Mouse (Mus musculus) E14TG2a.4 (cell line): Measurements from ENCODE around the gene Rabep1.
"Not testable (repeated sequence)": the region's sequence is repeated elsewhere in the genome, so short reads cannot be mapped to it uniquely, and the experiment has no call there.

ENCODE experiments used
- H3K27me3 ChIP-seq: 2 replicates; pipeline ENCODE4 v1.6.1; 2014; ENCODE audit warnings: low read length, control low read depth; ENCODE audit not compliant: insufficient read depth
- H3K36me3 ChIP-seq: 2 replicates; pipeline ENCODE4 v1.6.1; 2014; ENCODE audit warnings: low read length, control low read depth; ENCODE audit not compliant: insufficient read depth
- H3K4me1 ChIP-seq: replicated peaks from 2 replicates; pipeline ENCODE4 v1.6.1; 2014; ENCODE audit warnings: low read depth, low read length, control low read depth
- H3K4me3 ChIP-seq: replicated peaks from 2 replicates; pipeline ENCODE4 v1.5.1; 2014; ENCODE audit warnings: mild to moderate bottlenecking, low read length
- H3K9me3 ChIP-seq: 2 replicates; pipeline ENCODE4 v1.6.1; 2014; ENCODE audit warnings: low read length, control low read depth
- CTCF ChIP-seq: conservative IDR thresholded peaks from 2 replicates; pipeline ENCODE4 v1.5.1; 2014; ENCODE audit warnings: low read length
- NANOG ChIP-seq: IDR thresholded peaks from 2 replicates; pipeline ENCODE4 v1.6.1; 2014; ENCODE audit warnings: borderline replicate concordance, low read length, mixed read lengths
- POU5F1 ChIP-seq: IDR thresholded peaks from 2 replicates; pipeline ENCODE4 v1.6.1; 2014; ENCODE audit warnings: low read length, borderline replicate concordance

Gene Rabep1

DNA sequence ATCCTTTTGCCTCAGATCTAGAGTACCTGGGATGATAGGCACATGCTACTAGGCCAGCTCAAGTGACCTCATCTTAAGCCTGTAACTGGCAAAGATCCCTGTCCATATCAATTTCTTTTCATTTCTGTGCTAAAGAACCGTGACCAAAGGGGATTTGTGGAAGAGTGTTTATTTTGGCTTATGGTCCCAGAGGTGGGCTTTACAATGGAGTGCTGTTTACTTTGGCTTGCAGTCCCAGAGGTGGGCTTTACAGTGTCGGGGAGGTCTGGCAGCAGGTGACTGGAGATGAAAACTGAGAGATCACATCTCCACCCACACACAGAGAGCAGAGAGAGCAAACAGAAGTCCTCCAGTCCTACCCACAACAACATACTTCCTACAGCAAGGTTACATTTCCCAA is 6.0 kb upstream of the Rabep1 start:
- peaks cover 14% of the 10 kb centered on the region for H3K9me3 ChIP-seq
- no peaks in the 10 kb centered on the region for H3K36me3 ChIP-seq
- H3K4me3 ChIP-seq: no peak overlapping the region
- no peaks in the 10 kb centered on the region for H3K27me3 ChIP-seq
- H3K4me1 ChIP-seq: peaks cover 8% of the 10 kb centered on the region
- TF ChIP-seq NANOG (no peak), CTCF (no peak), POU5F1 (no peak)

DNA sequence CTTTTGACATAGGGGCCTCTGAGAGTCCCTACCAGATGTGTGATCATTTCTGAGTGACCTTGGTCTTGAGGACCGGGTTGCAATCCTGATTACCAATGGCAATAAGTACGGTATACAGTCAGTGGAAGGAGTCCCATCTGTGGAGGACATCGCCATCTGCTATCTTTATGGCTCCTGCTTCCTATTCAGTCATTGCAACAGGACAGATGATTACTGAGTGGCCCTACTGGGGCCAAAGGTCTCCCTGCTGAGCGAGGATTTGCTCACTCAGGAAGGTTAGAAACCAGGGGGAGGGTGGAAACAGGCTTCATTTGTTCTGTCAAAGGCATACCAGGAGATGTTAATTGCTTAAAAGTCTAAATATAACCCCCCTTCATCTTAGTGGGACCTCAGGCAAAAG is 1.6 kb upstream of the Rabep1 start:
- TF ChIP-seq POU5F1 (no peak), CTCF (no peak), NANOG (no peak)
- H3K27me3 ChIP-seq: no peaks in the 10 kb centered on the region
- no peaks in the 10 kb centered on the region for H3K36me3 ChIP-seq
- no peak overlapping the region for H3K4me3 ChIP-seq
- H3K4me1 ChIP-seq: peaks cover 17% of the 10 kb centered on the region
- H3K9me3 ChIP-seq: no peaks in the 10 kb centered on the region

DNA sequence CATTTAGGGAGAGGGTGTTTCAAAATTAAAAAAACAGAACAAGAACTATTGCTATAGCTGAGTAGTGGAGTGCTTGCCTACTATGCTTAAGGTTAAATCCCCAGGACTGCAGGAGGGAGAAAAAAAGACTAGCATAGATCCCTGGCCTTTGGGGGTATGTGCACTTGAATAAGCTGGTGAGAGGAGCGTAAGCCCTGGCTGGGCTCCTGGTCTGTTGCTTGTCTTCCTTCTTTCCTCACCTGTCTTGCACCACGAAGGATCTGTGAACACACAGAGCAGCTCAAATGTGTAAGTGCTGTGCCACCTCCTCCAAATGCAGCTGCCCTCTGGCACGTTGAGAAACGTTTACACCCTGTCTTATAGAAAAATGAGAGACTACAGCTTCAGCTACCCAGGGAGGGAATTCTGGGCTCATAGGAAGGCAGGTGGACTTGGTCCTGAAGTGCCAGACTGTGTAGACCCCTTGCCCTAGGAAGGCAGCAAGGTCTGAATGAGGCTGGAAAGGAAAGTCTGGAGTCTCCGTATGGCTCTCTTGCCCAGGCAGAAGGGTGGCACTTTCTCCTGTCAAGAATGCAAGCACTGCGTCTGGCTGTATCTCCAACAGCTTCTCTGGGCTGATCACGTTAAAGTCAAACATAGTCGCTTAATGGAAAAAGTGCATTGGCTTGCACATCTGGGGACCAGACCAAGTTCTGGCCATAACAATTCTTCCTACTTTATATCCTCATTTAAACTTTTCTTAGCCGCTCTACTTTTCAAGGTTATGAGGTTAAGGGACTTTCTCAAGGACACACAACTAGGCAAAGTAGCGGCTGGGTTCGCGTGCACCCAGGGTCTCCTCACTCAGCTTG is 652 bp upstream of the Rabep1 start:
- H3K4me3 ChIP-seq: peak overlapping the region; percentile 96

DNA sequence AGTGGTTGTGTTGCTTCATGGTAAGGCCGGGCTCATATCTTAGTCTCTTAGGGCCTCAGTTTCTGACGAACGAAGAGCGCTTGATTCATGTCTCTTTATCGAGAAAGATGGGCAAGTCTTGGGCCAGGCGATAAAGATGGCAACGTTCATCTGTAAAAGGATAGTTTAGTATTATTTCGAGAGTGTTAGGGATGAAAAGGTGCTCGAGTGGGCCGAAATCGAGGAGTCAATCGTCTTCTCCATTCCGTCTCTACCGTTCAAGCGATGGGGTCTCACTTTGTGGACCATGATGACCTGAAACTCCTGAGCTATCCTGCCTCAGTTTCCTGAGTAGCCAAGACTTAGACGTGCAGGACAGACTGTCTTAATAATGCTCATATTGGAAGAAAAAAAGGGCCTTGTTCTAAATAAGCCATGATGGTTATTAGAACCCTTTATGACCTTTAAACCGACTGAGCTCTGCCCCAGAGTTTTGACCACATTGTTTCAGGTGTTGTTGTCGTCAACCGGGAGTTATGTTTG is 940 bp downstream of the Rabep1 start:
- no peaks in the 10 kb centered on the region for H3K36me3 ChIP-seq
- H3K9me3 ChIP-seq: no peaks in the 10 kb centered on the region
- H3K4me3 ChIP-seq: peak overlapping the region; percentile 96
- H3K4me1 ChIP-seq: peaks cover 20% of the 10 kb centered on the region
- H3K27me3 ChIP-seq: no peaks in the 10 kb centered on the region
- no peak for TF ChIP-seq POU5F1
- TF ChIP-seq CTCF: no peak
- no peak for TF ChIP-seq NANOG

More for the DNA sequence above, 652 bp upstream of the Rabep1 start:
- no peaks in the 10 kb centered on the region for H3K36me3 ChIP-seq
- H3K9me3 ChIP-seq: no peaks in the 10 kb centered on the region
- H3K27me3 ChIP-seq: no peaks in the 10 kb centered on the region
- H3K4me1 ChIP-seq: peaks cover 17% of the 10 kb centered on the region
- TF ChIP-seq NANOG (no peak), POU5F1 (no peak), CTCF (no peak)

DNA sequence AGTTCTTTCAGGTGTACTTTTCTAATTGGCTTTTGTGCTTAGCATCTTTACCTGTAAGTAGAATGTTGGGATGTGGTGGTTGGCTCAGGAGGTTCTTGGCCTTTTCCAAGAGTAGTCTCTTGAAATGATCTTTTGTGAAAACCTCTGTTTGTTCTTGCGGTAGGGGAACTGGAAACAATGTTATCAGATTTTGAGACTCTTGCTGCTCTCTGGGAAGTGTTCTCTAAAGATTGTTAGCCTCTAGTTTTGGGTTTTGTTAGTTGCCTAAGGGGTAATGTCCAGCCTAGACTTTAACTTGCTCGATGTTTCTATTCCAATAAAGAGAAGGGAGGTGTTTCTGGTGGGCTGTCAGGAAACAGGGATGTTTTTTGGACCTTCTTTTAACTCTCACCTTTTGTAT is 1.5 kb downstream of the Rabep1 start:
- TF ChIP-seq NANOG: no peak
- TF ChIP-seq POU5F1: no peak
- TF ChIP-seq CTCF: no peak
- H3K9me3 ChIP-seq: no peaks in the 10 kb centered on the region
- no peaks in the 10 kb centered on the region for H3K36me3 ChIP-seq
- H3K4me3 ChIP-seq: peak overlapping the region; percentile 96
- H3K27me3 ChIP-seq: no peaks in the 10 kb centered on the region
- H3K4me1 ChIP-seq: peaks cover 20% of the 10 kb centered on the region

DNA sequence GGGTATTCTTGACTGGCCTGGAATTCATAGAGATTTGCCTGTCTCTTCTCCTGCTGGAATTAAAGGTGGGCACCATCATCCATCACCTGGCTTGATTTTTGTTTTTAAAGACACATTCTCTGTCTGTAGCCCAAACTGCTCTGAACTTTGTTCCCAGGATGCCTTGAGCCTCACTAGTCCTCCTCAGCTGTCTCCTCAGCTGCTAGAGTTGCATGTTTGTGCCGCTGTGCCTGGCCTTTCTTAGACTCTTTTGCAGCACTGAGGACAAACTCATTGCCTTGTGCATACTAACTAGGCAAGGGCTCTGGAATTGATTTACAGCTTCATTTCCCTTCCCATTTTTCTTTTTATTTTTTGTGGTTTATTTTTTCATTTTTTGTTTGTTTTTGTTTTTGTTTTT is 15.8 kb downstream of the Rabep1 start:
- H3K36me3 ChIP-seq: no peaks in the 10 kb centered on the region
- H3K4me3 ChIP-seq: no peak overlapping the region
- peaks cover 9% of the 10 kb centered on the region for H3K4me1 ChIP-seq
- H3K27me3 ChIP-seq: no peaks in the 10 kb centered on the region
- H3K9me3 ChIP-seq: no peaks in the 10 kb centered on the region
- TF ChIP-seq POU5F1 (no peak), NANOG (no peak), CTCF (no peak)

DNA sequence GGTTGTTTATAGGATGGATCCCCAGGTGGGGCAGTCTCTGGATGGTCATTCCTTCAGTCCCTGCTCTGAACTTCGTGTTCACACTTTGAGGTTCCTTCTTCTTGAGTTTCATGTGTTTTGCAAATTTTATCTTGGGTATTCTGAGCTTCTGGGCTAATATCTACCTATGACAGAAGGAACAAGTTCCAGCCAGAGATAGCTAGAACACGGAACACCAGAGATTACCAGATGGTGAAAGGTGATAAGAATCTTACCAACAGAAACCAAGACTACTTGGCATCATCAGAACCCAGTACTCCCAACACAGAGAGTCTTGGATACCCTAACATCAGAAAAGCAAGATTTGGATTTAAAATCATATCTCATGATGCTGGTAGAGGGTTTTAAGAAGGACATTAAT is 18.6 kb downstream of the Rabep1 start:
- H3K36me3 ChIP-seq, H3K9me3 ChIP-seq, H3K4me3 ChIP-seq, H3K27me3 ChIP-seq, H3K4me1 ChIP-seq: not testable (repeated sequence)

DNA sequence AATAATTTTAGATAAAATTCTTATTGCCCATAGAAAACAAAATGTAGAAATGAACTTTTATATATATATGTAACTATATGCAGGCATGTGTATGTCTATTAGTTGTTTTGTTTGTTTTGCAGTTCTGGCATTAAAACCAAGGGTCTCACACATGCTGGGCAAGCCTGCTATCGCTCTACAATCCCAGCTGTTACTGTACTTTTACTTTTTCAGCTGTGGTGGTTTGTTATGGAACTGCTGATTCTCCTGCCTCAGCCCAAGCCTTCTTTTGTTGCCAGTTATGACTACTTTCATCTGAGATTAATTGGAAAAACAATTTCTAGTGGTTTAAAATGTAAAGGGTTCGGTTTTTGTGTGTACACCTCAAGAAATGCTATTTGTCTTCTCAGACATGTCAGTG is 20.6 kb downstream of the Rabep1 start:
- Histone ChIP-seq H3K36me3 (no peaks in the 10 kb centered on the region), H3K4me1 (peaks cover 3% of the 10 kb centered on the region; the same call in 1 of the 2 replicates), H3K4me3 (no peak overlapping the region), H3K9me3 (no peaks in the 10 kb centered on the region), H3K27me3 (no peaks in the 10 kb centered on the region)
- no peak for TF ChIP-seq NANOG

DNA sequence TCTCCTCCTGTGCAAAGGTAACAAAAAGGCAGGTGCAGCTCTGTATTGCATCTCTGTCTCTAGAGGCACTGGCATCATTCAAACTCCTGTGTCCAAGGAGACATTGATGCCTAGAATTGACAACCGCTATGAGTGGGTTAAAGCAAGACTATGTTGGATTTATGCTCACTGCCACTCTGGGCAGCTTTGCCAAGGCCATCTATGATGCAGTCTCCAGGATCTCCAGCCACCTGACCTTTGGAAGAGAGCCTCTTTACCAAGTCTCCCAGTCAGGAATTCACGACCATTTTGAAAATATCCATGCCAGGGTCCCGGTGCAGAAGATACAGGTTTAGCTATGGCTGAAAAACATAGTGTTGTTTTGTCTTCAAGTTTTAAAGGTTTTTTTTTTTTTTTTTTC is 24.7 kb downstream of the Rabep1 start:
- peaks cover 11% of the 10 kb centered on the region for H3K4me1 ChIP-seq
- H3K36me3 ChIP-seq: no peaks in the 10 kb centered on the region
- no peaks in the 10 kb centered on the region for H3K9me3 ChIP-seq
- TF ChIP-seq CTCF: no peak
- no peak for TF ChIP-seq POU5F1
- H3K27me3 ChIP-seq: no peaks in the 10 kb centered on the region
- no peak overlapping the region for H3K4me3 ChIP-seq
